Mouse (Mus musculus) liver, embryonic 13.5 days (tissue): ENCODE data around the gene Irf7. TPM values are rescaled to one million over a fixed set of nuclear protein-coding genes. Genes with fewer than 3 reads are reported as not detected.

Experiments
- ATAC-seq: fragments of 200-750 bp; cut with Nextera tagmentation; 2 replicates; pipeline ENCODE4 v1.8.0; 2017; ENCODE audit warnings: low read depth, mild to moderate bottlenecking, moderate number of reproducible peaks, moderate library complexity
- DNase-seq: peaks from one replicate; pipeline ENCODE4 v3.0.0; 2022
- H3K27ac ChIP-seq: fragments of 300-500 bp; sonication (generic); 2 replicates; pipeline ENCODE4 v1.5.1; 2015; ENCODE audit warnings: moderate library complexity, mild to moderate bottlenecking, inconsistent platforms
- H3K27me3 ChIP-seq: fragments of 300-500 bp; sonication (generic); 2 replicates; pipeline ENCODE4 v1.6.1; 2015; ENCODE audit warnings: mild to moderate bottlenecking, inconsistent platforms
- H3K36me3 ChIP-seq: fragments of 300-500 bp; sonication (generic); 2 replicates; pipeline ENCODE4 v1.6.1; 2015; ENCODE audit warnings: mild to moderate bottlenecking, inconsistent platforms
- H3K4me1 ChIP-seq: fragments of 300-500 bp; sonication (generic); replicated peaks from 2 replicates; pipeline ENCODE4 v1.6.1; 2015; ENCODE audit warnings: inconsistent platforms
- H3K4me2 ChIP-seq: fragments of 300-500 bp; sonication (generic); 2 replicates; pipeline ENCODE4 v1.6.1; 2015; ENCODE audit warnings: inconsistent platforms, mild to moderate bottlenecking, moderate library complexity
- H3K4me3 ChIP-seq: fragments of 300-500 bp; sonication (generic); replicated peaks from 2 replicates; pipeline ENCODE4 v1.5.1; 2015; ENCODE audit warnings: mild to moderate bottlenecking, inconsistent platforms
- H3K9ac ChIP-seq: fragments of 300-500 bp; sonication (generic); 2 replicates; pipeline ENCODE4 v1.6.1; 2015; ENCODE audit warnings: mild to moderate bottlenecking, inconsistent platforms
- H3K9me3 ChIP-seq: fragments of 300-500 bp; sonication (generic); replicated peaks from 2 replicates; pipeline ENCODE4 v1.6.1; 2016; ENCODE audit warnings: inconsistent platforms
- WGBS: fragments of 180-500 bp; shearing (Covaris S2); methylation state at CpG from one replicate; pipeline ENCODE4 v1.1.7; 2015; ENCODE audit not compliant: insufficient replicate concordance; 5-methylcytosine and 5-hydroxymethylcytosine counted together
- polyA plus RNA-seq: library from polyadenylated mRNA; unstranded; fragments of >200 nt; fragmentation: Nextera tagmentation; extraction: Ambion mirVana; gene quantifications from 2 replicates; pipeline ENCODE4 v1.2.1, GENCODE M21; 2015

Irf7 gene
- polyA plus RNA-seq, 1 experiment from 2014 or later = 6.3 TPM

GRCm38 (mm10) chr7:141230570-141230969 lies 35.7 kb downstream of the Irf7 start:
- peak overlapping the region; percentile 97 for H3K4me3 ChIP-seq
- no peak for ATAC-seq

GRCm38 (mm10) chr7:141229702-141230101 lies 36.6 kb downstream of the Irf7 start:
- peak overlapping the region; percentile 97 for H3K4me2 ChIP-seq
- H3K9me3 ChIP-seq = no peaks in the 10 kb centered on the region; the same call in 1 of the 2 replicates
- peak overlapping the region; percentile 89 for H3K27ac ChIP-seq
- ATAC-seq (no peak), DNase-seq (no peak)
- peaks cover 45% of the 10 kb centered on the region for H3K36me3 ChIP-seq
- peak overlapping the region; percentile 97 for H3K4me3 ChIP-seq
- peaks cover 32% of the 10 kb centered on the region for H3K4me1 ChIP-seq
- WGBS = 31% methylated on average over 6 of the region's 6 CpGs
- H3K9ac ChIP-seq = peak overlapping the region; percentile 99
- no peaks in the 10 kb centered on the region for H3K27me3 ChIP-seq

More at GRCm38 (mm10) chr7:141230570-141230969, 35.7 kb downstream of the Irf7 start:
- peak overlapping the region; percentile 89; the same call in 1 of the 2 replicates for H3K27ac ChIP-seq
- H3K4me1 ChIP-seq = peaks cover 32% of the 10 kb centered on the region
- no peaks in the 10 kb centered on the region for H3K27me3 ChIP-seq
- H3K9me3 ChIP-seq = no peaks in the 10 kb centered on the region; the same call in 1 of the 2 replicates
- peaks cover 54% of the 10 kb centered on the region for H3K36me3 ChIP-seq
- WGBS = 92% methylated on average over 4 of the region's 4 CpGs
- peak overlapping the region; percentile 97 for H3K4me2 ChIP-seq
- no peak for DNase-seq
- H3K9ac ChIP-seq = peak overlapping the region; percentile 99

DNA sequence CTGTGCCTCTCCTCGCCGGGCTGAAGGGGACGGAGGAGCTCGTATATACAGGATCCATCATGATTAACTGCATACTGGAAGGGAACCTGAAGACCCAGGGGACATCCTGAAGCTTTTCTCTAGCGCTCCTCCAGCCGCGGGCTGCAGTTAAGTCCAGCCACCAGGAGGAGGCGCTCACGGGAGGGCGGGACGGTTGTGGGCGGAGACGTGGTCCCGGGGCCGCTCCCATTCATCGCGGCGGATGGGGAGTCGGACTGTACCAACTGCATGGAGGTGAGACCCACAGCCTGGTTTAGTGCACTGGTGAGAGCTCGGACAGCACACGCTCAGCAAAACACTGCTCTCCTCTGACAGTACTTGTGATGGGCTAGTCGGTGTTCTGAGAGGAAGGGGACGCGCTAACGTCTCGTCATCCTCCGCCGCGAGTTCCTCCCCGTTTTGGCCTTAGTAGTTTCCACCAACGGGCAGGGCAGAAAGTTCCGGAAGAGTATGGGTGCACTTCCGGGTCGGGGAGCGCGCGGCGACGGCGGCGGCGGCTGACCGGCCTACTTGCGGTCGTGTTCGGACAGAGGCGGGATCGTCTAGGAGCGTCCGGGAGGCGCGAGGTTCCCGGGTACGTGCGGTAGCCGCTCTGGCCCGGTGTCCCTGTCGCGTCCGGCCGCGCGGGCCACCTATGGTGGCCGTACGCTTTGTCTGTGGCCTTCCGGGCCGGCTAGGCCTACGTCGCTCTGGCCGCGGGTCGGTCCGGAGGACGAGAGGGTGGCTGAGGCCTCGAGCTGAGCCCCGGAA lies 37.8 kb downstream of the Irf7 start, which contains the start of gene Phrf1:
Gene Phrf1, plus strand, starts transcription at position 506 of the 789 bp plus-strand sequence.
- under 1% methylated on average over 76 of the region's 76 CpGs for WGBS
- H3K36me3 ChIP-seq = peaks cover 33% of the 10 kb centered on the region
- no peaks in the 10 kb centered on the region; the same call in 1 of the 2 replicates for H3K9me3 ChIP-seq

GRCm38 (mm10) chr7:141227796-141228195 lies 38.5 kb downstream of the Irf7 start:
- 77% methylated on average over 4 of the region's 4 CpGs for WGBS
- Histone ChIP-seq H3K4me3 (0 out of 2 replicates have a peak overlapping the region, but pooled peaks have one; percentile 97), H3K9ac (peak overlapping the region; percentile 54; the same call in 1 of the 2 replicates), H3K36me3 (peaks cover 26% of the 10 kb centered on the region), H3K4me1 (peaks cover 38% of the 10 kb centered on the region), H3K27ac (peak overlapping the region; percentile 67), H3K9me3 (no peaks in the 10 kb centered on the region; the same call in 1 of the 2 replicates), H3K27me3 (no peaks in the 10 kb centered on the region), H3K4me2 (peak overlapping the region; percentile 31)
- ATAC-seq (no peak; the same call in 1 of the 2 replicates), DNase-seq (no peak)

More for the DNA sequence above, 37.8 kb downstream of the Irf7 start, which contains the start of gene Phrf1:
- peak; percentile 84 for DNase-seq
- peak within 1 kb of the TSS; percentile 99 for H3K9ac ChIP-seq
- H3K4me1 ChIP-seq = peaks cover 32% of the 10 kb centered on the region
- H3K4me3 ChIP-seq = peak within 1 kb of the TSS; percentile 97
- peak; percentile 90 for ATAC-seq
- H3K4me2 ChIP-seq = peak within 1 kb of the TSS; percentile 97
- H3K27ac ChIP-seq = peak within 1 kb of the TSS; percentile 89
- no peaks in the 10 kb centered on the region for H3K27me3 ChIP-seq

GRCm38 (mm10) chr7:141226535-141226934 lies 39.7 kb downstream of the Irf7 start:
- Histone ChIP-seq H3K27me3 (no peaks in the 10 kb centered on the region), H3K4me1 (peaks cover 41% of the 10 kb centered on the region), H3K27ac (no peak overlapping the region), H3K9me3 (no peaks in the 10 kb centered on the region; the same call in 1 of the 2 replicates), H3K4me3 (no peak overlapping the region), H3K36me3 (peaks cover 13% of the 10 kb centered on the region), H3K4me2 (no peak overlapping the region), H3K9ac (no peak overlapping the region)
- 81% methylated on average over 6 of the region's 6 CpGs for WGBS
- DNase-seq (no peak), ATAC-seq (no peak)

GRCm38 (mm10) chr7:141222696-141223215 lies 43.5 kb downstream of the Irf7 start:
- peaks cover 54% of the 10 kb centered on the region for H3K4me1 ChIP-seq
- 86% methylated on average over 4 of the region's 4 CpGs for WGBS
- H3K9ac ChIP-seq = peak overlapping the region; percentile 74
- no peaks in the 10 kb centered on the region; the same call in 1 of the 2 replicates for H3K9me3 ChIP-seq
- H3K27me3 ChIP-seq = no peaks in the 10 kb centered on the region
- H3K36me3 ChIP-seq = peaks cover 24% of the 10 kb centered on the region
- DNase-seq (no peak), ATAC-seq (no peak)
- peak overlapping the region; percentile 88 for H3K27ac ChIP-seq
- H3K4me3 ChIP-seq = peak overlapping the region; percentile 50
- peak overlapping the region; percentile 99 for H3K4me2 ChIP-seq

DNA sequence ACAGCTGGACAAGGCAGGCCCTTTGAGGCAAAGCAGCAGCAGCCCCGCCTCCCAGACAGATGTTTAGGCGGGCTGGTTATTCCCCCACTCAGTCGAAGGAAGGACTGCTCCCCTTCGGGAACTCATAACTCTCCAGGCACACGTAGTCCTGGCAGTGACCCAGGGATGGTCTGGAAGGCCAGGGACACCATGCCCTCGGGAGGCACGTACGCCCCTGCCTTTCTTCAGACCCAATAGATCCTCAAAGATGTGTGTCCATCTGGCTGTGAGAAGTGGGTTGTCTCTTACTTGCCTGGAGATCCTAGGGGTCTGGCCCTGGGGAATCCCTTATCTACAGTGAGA lies 44.2 kb downstream of the Irf7 start:
- DNase-seq = no peak
- Histone ChIP-seq H3K9ac (peak overlapping the region; percentile 74), H3K27me3 (no peaks in the 10 kb centered on the region)

DNA sequence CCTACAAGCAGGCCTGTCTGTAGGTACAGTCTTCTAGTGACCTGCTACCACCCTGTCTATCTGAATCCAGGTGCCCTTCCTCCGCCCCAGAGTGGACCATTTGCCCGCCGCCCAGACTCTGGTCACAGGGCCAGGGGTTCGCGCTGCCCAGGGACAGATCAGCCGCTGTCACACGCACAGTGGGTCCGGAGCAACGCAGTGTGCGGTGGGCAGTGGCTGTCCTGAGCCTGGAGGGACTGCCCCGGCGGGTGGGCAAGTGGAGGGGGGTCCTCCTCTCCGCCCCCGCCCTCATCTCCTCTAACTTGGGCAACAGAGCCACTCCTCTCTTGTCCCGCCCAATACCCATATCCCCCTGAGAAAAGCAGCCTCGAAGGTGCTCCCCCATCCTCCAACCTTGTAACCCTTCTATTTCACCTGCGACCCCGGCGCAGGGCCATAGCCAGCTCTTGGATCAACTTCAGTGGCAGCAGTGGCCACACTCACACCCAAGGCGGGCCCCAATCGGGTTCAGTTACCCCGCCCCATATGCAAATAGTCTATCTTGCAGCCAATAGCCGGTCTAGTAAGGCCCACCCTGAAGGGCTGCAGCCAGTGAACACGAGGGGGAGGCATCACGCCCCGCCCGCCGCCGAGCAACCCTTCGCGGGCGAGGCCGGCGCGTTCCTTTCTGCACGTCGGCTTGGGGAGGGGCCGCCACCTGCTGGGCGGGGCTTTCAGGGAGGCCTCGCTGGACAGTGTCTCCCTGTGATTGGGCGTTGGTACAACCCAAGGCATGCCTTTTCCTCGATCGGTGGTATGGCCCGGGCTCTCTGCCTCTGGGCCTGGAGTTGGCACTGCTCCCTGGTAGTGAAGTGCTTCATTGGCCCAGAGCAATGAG lies 44.8 kb downstream of the Irf7 start:
- 9% methylated on average over 44 of the region's 44 CpGs for WGBS
- H3K27me3 ChIP-seq = no peaks in the 10 kb centered on the region
- peaks cover 65% of the 10 kb centered on the region for H3K4me1 ChIP-seq
- peak overlapping the region; percentile 95 for H3K9ac ChIP-seq
- H3K27ac ChIP-seq = peak overlapping the region; percentile 89
- H3K36me3 ChIP-seq = peaks cover 31% of the 10 kb centered on the region
- peak overlapping the region; percentile 78 for H3K4me3 ChIP-seq
- H3K9me3 ChIP-seq = no peaks in the 10 kb centered on the region; the same call in 1 of the 2 replicates
- ATAC-seq (peak; percentile 96), DNase-seq (peak; percentile 100)
- peak overlapping the region; percentile 99 for H3K4me2 ChIP-seq

More for the DNA sequence above, 44.2 kb downstream of the Irf7 start:
- H3K4me2 ChIP-seq = peak overlapping the region; percentile 99
- no peaks in the 10 kb centered on the region; the same call in 1 of the 2 replicates for H3K9me3 ChIP-seq
- no peak for ATAC-seq
- WGBS = 14% methylated on average over 8 of the region's 8 CpGs
- H3K4me3 ChIP-seq = peak overlapping the region; percentile 50
- H3K36me3 ChIP-seq = peaks cover 30% of the 10 kb centered on the region
- peaks cover 59% of the 10 kb centered on the region for H3K4me1 ChIP-seq
- peak overlapping the region; percentile 88 for H3K27ac ChIP-seq

- Histone ChIP-seq H3K9ac (peak overlapping the region; percentile 95), H3K27ac (peak overlapping the region; percentile 89), H3K4me3 (peak overlapping the region; percentile 78), H3K4me1 (peaks cover 72% of the 10 kb centered on the region), H3K27me3 (no peaks in the 10 kb centered on the region), H3K9me3 (no peaks in the 10 kb centered on the region), H3K4me2 (peak overlapping the region; percentile 99), H3K36me3 (peaks cover 31% of the 10 kb centered on the region)
- ATAC-seq (no peak), DNase-seq (no peak)
- WGBS = 75% methylated on average over 1 of the region's 1 CpGs
These were observed 45.9 kb downstream of the Irf7 start for GRCm38 (mm10) chr7:141220377-141220776.

DNA sequence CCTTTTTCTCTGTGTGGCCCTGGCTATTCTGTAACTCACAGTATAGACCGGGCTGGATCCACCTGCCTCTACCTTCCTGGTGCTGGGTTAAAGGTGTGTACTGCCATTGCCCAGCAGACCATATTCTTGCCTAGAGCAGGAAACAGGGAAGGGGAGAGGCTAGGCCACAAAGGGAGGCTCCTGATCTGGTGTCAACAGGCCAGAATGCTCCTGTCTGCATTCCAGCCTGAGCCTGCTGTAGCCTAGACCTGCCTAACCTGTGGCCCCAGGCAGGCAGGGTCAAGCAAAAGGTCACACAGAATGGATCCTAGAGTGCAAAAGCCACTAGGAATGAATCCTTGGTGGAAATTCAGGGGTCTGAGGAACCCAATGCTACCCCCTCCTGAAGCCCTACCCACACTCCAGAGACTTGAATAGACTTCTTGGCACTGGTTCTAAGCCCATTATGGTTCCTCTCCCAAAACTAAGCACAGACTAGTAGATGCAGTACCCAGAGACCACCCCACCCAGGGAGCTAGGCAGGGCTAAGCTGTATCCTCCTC lies 46.7 kb downstream of the Irf7 start:
- Histone ChIP-seq H3K4me3 (no peak overlapping the region), H3K36me3 (peaks cover 31% of the 10 kb centered on the region), H3K27me3 (no peaks in the 10 kb centered on the region), H3K4me2 (peak overlapping the region; percentile 99; the same call in 1 of the 2 replicates), H3K4me1 (peaks cover 80% of the 10 kb centered on the region), H3K9me3 (no peaks in the 10 kb centered on the region), H3K27ac (peak overlapping the region; percentile 89), H3K9ac (peak overlapping the region; percentile 39)
- ATAC-seq (no peak), DNase-seq (no peak)
- 93% methylated on average over 1 of the region's 1 CpGs for WGBS
